Mouse (Mus musculus): Measurements from ENCODE around the gene Uhrf1.

GRCm38 (mm10) chr17:56289371-56290331, 13.5 kb upstream of the Uhrf1 start:
- TF ChIP-seq POLR2A (IDR thresholded peaks at IDR 0.05; ENCODE audit: borderline replicate concordance, low read depth, low read length) (no peak), CTCF (IDR thresholded peaks at IDR 0.05; ENCODE audit: low read depth, low read length) (no peak)
